Mouse (Mus musculus) lung, postnatal 0 days (tissue): ENCODE measurements around the gene Dusp14.

Source experiments
- CTCF ChIP-seq: IDR thresholded peaks from 2 replicates; pipeline ENCODE4 v1.5.1; 2016; ENCODE audit warnings: antibody characterized with exemption, mild to moderate bottlenecking
- EP300 ChIP-seq: IDR thresholded peaks from 2 replicates; pipeline ENCODE4 v1.6.1; 2016; ENCODE audit warnings: antibody characterized with exemption, mild to moderate bottlenecking, control low read depth

DNA sequence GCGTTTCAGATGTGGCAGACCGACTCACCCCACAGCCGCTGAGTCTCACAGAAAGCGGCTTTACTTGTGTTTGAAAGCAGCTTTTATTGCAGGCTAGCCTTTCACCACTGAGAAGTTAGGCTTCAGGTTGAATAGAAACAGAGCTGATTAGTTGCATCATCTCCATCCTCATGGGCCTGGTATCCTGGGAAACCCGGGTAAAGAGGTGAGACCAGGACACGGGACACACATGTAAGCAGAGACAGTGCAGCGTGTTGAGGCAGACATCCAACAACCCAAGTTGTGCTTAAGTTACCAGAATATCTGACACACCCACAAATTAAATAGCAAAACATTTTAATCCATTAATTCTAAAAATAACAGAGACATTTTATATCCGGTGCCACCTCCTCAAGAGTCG lies 9.5 kb upstream of the Dusp14 start:
- no peak for TF ChIP-seq CTCF
- TF ChIP-seq EP300, result no peak
